ENCODE assay signal across 13 mouse cellular contexts in genomic region chr9:107486086-107486485, GRCm38 (mm10). TPM values are rescaled to one million over a fixed set of nuclear protein-coding genes. Genes with fewer than 3 reads are reported as not detected.
DNase-seq lines count a peak whose midpoint lies in the region; ATAC-seq lines count a peak whose summit lies in the region.
"Had no signal": no experiment of that assay in that cellular context is flagged by ENCODE, and none has a peak within 500 bp of the region (broad histone marks: within the 10 kb centered on the region; RNA-seq: fewer than 3 reads in every experiment).

No protein-coding gene starts in this region.

- no peaks in the 10 kb centered on the region for H3K27me3 ChIP-seq in midbrain, embryonic 14.5 days (ENCODE audit: control insufficient read depth, insufficient read depth, low read length)
- H3K27me3 ChIP-seq in midbrain, embryonic 11.5 days (ENCODE audit: control insufficient read depth, insufficient read depth, low read length) = no peaks in the 10 kb centered on the region; the same call in 1 of the 2 replicates
- no peaks in the 10 kb centered on the region for H3K27me3 ChIP-seq in forebrain, embryonic 11.5 days (ENCODE audit: control insufficient read depth, insufficient read depth, low read length)
- H3K27me3 ChIP-seq in hindbrain, embryonic 14.5 days (ENCODE audit: control insufficient read depth, insufficient read depth, low read length) = no peaks in the 10 kb centered on the region
- H3K27me3 ChIP-seq in limb, embryonic 10.5 days (ENCODE audit: low read depth, poor library complexity, severe bottlenecking) = peaks cover 50% of the 10 kb centered on the region

- ATAC-seq in cerebellum, adult (ENCODE audit: insufficient number of reproducible peaks, low FRiP score, low TSS enrichment) = no peak
- ATAC-seq in midbrain, embryonic 14.5 days (ENCODE audit: low FRiP score, low TSS enrichment) = no peak; the same call in 1 of the 2 replicates
- ATAC-seq in midbrain, embryonic 11.5 days (ENCODE audit: low FRiP score) = no peak
- ATAC-seq in forebrain, embryonic 11.5 days (replicated peaks; ENCODE audit: low FRiP score) = peak; percentile 51
- ATAC-seq in hindbrain, embryonic 14.5 days (ENCODE audit: low FRiP score) = no peak

- H3K4me2 ChIP-seq in midbrain, embryonic 14.5 days (ENCODE audit: low read length) = no peak overlapping the region
- no peak overlapping the region for H3K4me2 ChIP-seq in midbrain, embryonic 11.5 days
- H3K4me2 ChIP-seq in forebrain, embryonic 11.5 days (ENCODE audit: low read depth, low read length, severe bottlenecking) = no peak overlapping the region
- H3K4me2 ChIP-seq in hindbrain, embryonic 14.5 days (replicated peaks) = no peak overlapping the region

- H3K4me1 ChIP-seq in midbrain, embryonic 14.5 days (ENCODE audit: control insufficient read depth, insufficient read depth, low read length) = peaks cover 27% of the 10 kb centered on the region
- H3K4me1 ChIP-seq in midbrain, embryonic 11.5 days (ENCODE audit: control insufficient read depth, insufficient read depth, low read length) = peaks cover 11% of the 10 kb centered on the region
- peaks cover 18% of the 10 kb centered on the region for H3K4me1 ChIP-seq in forebrain, embryonic 11.5 days (replicated peaks; ENCODE audit: control insufficient read depth, insufficient read depth, low read length)
- H3K4me1 ChIP-seq in hindbrain, embryonic 14.5 days (replicated peaks; ENCODE audit: control insufficient read depth, insufficient read depth, low read length) = peaks cover 39% of the 10 kb centered on the region
- H3K4me1 ChIP-seq in limb, embryonic 10.5 days = peaks cover 13% of the 10 kb centered on the region

- H3K27ac ChIP-seq in midbrain, embryonic 14.5 days (replicated peaks; ENCODE audit: low read depth, low read length) = peak overlapping the region; percentile 37
- H3K27ac ChIP-seq in midbrain, embryonic 11.5 days (ENCODE audit: low read depth, low read length) = no peak overlapping the region
- H3K27ac ChIP-seq in forebrain, embryonic 11.5 days (ENCODE audit: low read depth, low read length) = peak overlapping the region; percentile 57; the same call in 1 of the 2 replicates
- peak overlapping the region; percentile 83 for H3K27ac ChIP-seq in hindbrain, embryonic 14.5 days
- no peak overlapping the region for H3K27ac ChIP-seq in limb, embryonic 10.5 days

- H3K9ac ChIP-seq in midbrain, embryonic 14.5 days (replicated peaks; ENCODE audit: low read length) = no peak overlapping the region
- no peak overlapping the region for H3K9ac ChIP-seq in midbrain, embryonic 11.5 days (ENCODE audit: low read length)
- H3K9ac ChIP-seq in forebrain, embryonic 11.5 days (ENCODE audit: low read length) = no peak overlapping the region
- H3K9ac ChIP-seq in hindbrain, embryonic 14.5 days = no peak overlapping the region
- H3K9ac ChIP-seq: liver, postnatal 0 days had no signal

- H3K36me3 ChIP-seq in midbrain, embryonic 14.5 days (ENCODE audit: control insufficient read depth, insufficient read depth, low read length) = no peaks in the 10 kb centered on the region
- no peaks in the 10 kb centered on the region for H3K36me3 ChIP-seq in midbrain, embryonic 11.5 days (ENCODE audit: control insufficient read depth, insufficient read depth, low read length)
- H3K36me3 ChIP-seq in forebrain, embryonic 11.5 days (ENCODE audit: control insufficient read depth, insufficient read depth, low read length) = no peaks in the 10 kb centered on the region
- H3K36me3 ChIP-seq in hindbrain, embryonic 14.5 days (replicated peaks; ENCODE audit: control insufficient read depth, insufficient read depth) = no peaks in the 10 kb centered on the region
- no peaks in the 10 kb centered on the region for H3K36me3 ChIP-seq in limb, embryonic 10.5 days

- H3K4me3 ChIP-seq in midbrain, embryonic 14.5 days (replicated peaks; ENCODE audit: low read depth, low read length) = no peak overlapping the region
- no peak overlapping the region for H3K4me3 ChIP-seq in midbrain, embryonic 11.5 days (ENCODE audit: low read depth, low read length)
- H3K4me3 ChIP-seq in forebrain, embryonic 11.5 days (ENCODE audit: low read depth, low read length) = no peak overlapping the region
- H3K4me3 ChIP-seq in hindbrain, embryonic 14.5 days (replicated peaks; ENCODE audit: low read length) = no peak overlapping the region
- no peak overlapping the region for H3K4me3 ChIP-seq in limb, embryonic 10.5 days

- peak; percentile 48 for DNase-seq in cerebellum, adult 11-12 months
- peak; percentile 64 for DNase-seq in midbrain, embryonic 14.5 days
- no peak for DNase-seq in midbrain, embryonic 11.5 days (ENCODE audit: low spot score, missing footprints)
- DNase-seq in forebrain, embryonic 11.5 days (ENCODE audit: low spot score) = no peak
- DNase-seq in hindbrain, embryonic 14.5 days (ENCODE audit: low spot score) = no peak
- DNase-seq in limb, embryonic 10.5 days (ENCODE audit: low spot score) = no peak
- no peak for DNase-seq in Muller cell, postnatal 12 days (ENCODE audit: inconsistent ontology term)
- DNase-seq: cerebellum, postnatal 36 days; liver; right cerebral cortex, postnatal 4 days; thymus, postnatal 25 days had no signal

- no peaks in the 10 kb centered on the region for H3K9me3 ChIP-seq in midbrain, embryonic 14.5 days (ENCODE audit: control insufficient read depth, low read length)
- H3K9me3 ChIP-seq in midbrain, embryonic 11.5 days (ENCODE audit: control insufficient read depth, low read length) = no peaks in the 10 kb centered on the region
- H3K9me3 ChIP-seq in forebrain, embryonic 11.5 days (ENCODE audit: control insufficient read depth, low read length) = no peaks in the 10 kb centered on the region
- no peaks in the 10 kb centered on the region for H3K9me3 ChIP-seq in hindbrain, embryonic 14.5 days (ENCODE audit: control insufficient read depth, low read length)
- no peaks in the 10 kb centered on the region for H3K9me3 ChIP-seq in limb, embryonic 10.5 days (replicated peaks)

- 24% methylated on average over 10 of the region's 10 CpGs for WGBS in midbrain, embryonic 14.5 days
- 61% methylated on average over 10 of the region's 10 CpGs for WGBS in midbrain, embryonic 11.5 days
- WGBS in forebrain, embryonic 11.5 days = 32% methylated on average over 10 of the region's 10 CpGs
- WGBS in hindbrain, embryonic 14.5 days = 19% methylated on average over 10 of the region's 10 CpGs
- 76% methylated on average over 10 of the region's 10 CpGs for WGBS in limb, embryonic 10.5 days

RNA-seq across cellular contexts. Expression of gene Tmem115, which starts 47.7 kb away (rescaled TPM):
- polyA plus RNA-seq in midbrain, embryonic 14.5 days (2014; fragmentation: Nextera tagmentation; extraction: Ambion mirVana) = 50.9 and 51.7 TPM in 2 replicates
- 40.9 and 44.6 TPM in 2 replicates for polyA plus RNA-seq in midbrain, embryonic 11.5 days (2014; fragmentation: Nextera tagmentation; extraction: Ambion mirVana)
- polyA plus RNA-seq in forebrain, embryonic 11.5 days (2014; fragmentation: Nextera tagmentation; extraction: Ambion mirVana) = 40.2 and 43.7 TPM in 2 replicates
- polyA plus RNA-seq in hindbrain, embryonic 14.5 days (2014; fragmentation: Nextera tagmentation; extraction: Ambion mirVana) = 47.1 and 51.7 TPM in 2 replicates
- 41.3 and 43.5 TPM in 2 replicates for polyA plus RNA-seq in limb, embryonic 10.5 days (2016; fragmentation: Nextera tagmentation; extraction: Ambion mirVana)

RNA-seq across cellular contexts. Expression of gene Cyb561d2, which starts 55.9 kb away (rescaled TPM):
- polyA plus RNA-seq in midbrain, embryonic 14.5 days (2014; fragmentation: Nextera tagmentation; extraction: Ambion mirVana) = 35.1 and 49.6 TPM in 2 replicates
- 18.3 and 18.9 TPM in 2 replicates for polyA plus RNA-seq in midbrain, embryonic 11.5 days (2014; fragmentation: Nextera tagmentation; extraction: Ambion mirVana)
- polyA plus RNA-seq in forebrain, embryonic 11.5 days (2014; fragmentation: Nextera tagmentation; extraction: Ambion mirVana) = 14.3 and 18.7 TPM in 2 replicates
- polyA plus RNA-seq in hindbrain, embryonic 14.5 days (2014; fragmentation: Nextera tagmentation; extraction: Ambion mirVana) = 44.9 and 49.3 TPM in 2 replicates
- 13.2 and 15.8 TPM in 2 replicates for polyA plus RNA-seq in limb, embryonic 10.5 days (2016; fragmentation: Nextera tagmentation; extraction: Ambion mirVana)

RNA-seq across cellular contexts. Expression of gene Nprl2, which starts 55.9 kb away (rescaled TPM):
- 69.4 and 75.7 TPM in 2 replicates for polyA plus RNA-seq in midbrain, embryonic 14.5 days (2014; fragmentation: Nextera tagmentation; extraction: Ambion mirVana)
- polyA plus RNA-seq in midbrain, embryonic 11.5 days (2014; fragmentation: Nextera tagmentation; extraction: Ambion mirVana) = 39.1 and 43.3 TPM in 2 replicates
- 40.7 and 43.7 TPM in 2 replicates for polyA plus RNA-seq in forebrain, embryonic 11.5 days (2014; fragmentation: Nextera tagmentation; extraction: Ambion mirVana)
- 65.8 and 71.4 TPM in 2 replicates for polyA plus RNA-seq in hindbrain, embryonic 14.5 days (2014; fragmentation: Nextera tagmentation; extraction: Ambion mirVana)
- 34.0 and 37.3 TPM in 2 replicates for polyA plus RNA-seq in limb, embryonic 10.5 days (2016; fragmentation: Nextera tagmentation; extraction: Ambion mirVana)

Comparison
In these comparisons a context has a peak if more than half of its experiments do, and no peak if none do; other contexts are left out.
1. DNase-seq: peak in cerebellum, adult 11-12 months (single experiment) and midbrain, embryonic 14.5 days (single experiment); none in midbrain, embryonic 11.5 days (single experiment), forebrain, embryonic 11.5 days (single experiment), hindbrain, embryonic 14.5 days (single experiment), limb, embryonic 10.5 days (single experiment) and Muller cell, postnatal 12 days (single experiment).
2. H3K27ac ChIP-seq: peak in midbrain, embryonic 14.5 days (single experiment), forebrain, embryonic 11.5 days (single experiment) and hindbrain, embryonic 14.5 days (single experiment); none in midbrain, embryonic 11.5 days (single experiment) and limb, embryonic 10.5 days (single experiment).